ENCODE assay signal across 30 mouse cellular contexts in genomic region chr7:80577417-80577980, GRCm38 (mm10). TPM values are rescaled to one million over a fixed set of nuclear protein-coding genes. Genes with fewer than 3 reads are reported as not detected.
DNase-seq lines count a peak whose midpoint lies in the region; ATAC-seq and TF ChIP-seq lines count a peak whose summit lies in the region.
"Had no signal": no experiment of that assay in that cellular context is flagged by ENCODE, and none has a peak within 500 bp of the region (broad histone marks: within the 10 kb centered on the region; RNA-seq: fewer than 3 reads in every experiment).

No protein-coding gene starts in this region.

- no peaks in the 10 kb centered on the region for H3K4me1 ChIP-seq in forebrain, postnatal 0 days (ENCODE audit: insufficient read depth)
- H3K4me1 ChIP-seq in forebrain, embryonic 15.5 days: peaks cover 7% of the 10 kb centered on the region
- H3K4me1 ChIP-seq in midbrain, embryonic 14.5 days (ENCODE audit: control insufficient read depth, insufficient read depth, low read length): no peaks in the 10 kb centered on the region
- peaks cover under 1% of the 10 kb centered on the region for H3K4me1 ChIP-seq in midbrain, embryonic 10.5 days
- H3K4me1 ChIP-seq: midbrain, embryonic 13.5 days had no signal

- 42% methylated on average over 14 of the region's 14 CpGs for WGBS in forebrain, postnatal 0 days
- WGBS in forebrain, embryonic 15.5 days: 57% methylated on average over 14 of the region's 14 CpGs
- 68% methylated on average over 14 of the region's 14 CpGs for WGBS in midbrain, embryonic 14.5 days
- 80% methylated on average over 14 of the region's 14 CpGs for WGBS in midbrain, embryonic 10.5 days

- no peaks in the 10 kb centered on the region for H3K9me3 ChIP-seq in forebrain, postnatal 0 days (ENCODE audit: low read length)
- H3K9me3 ChIP-seq in forebrain, embryonic 15.5 days: no peaks in the 10 kb centered on the region
- no peaks in the 10 kb centered on the region for H3K9me3 ChIP-seq in midbrain, embryonic 14.5 days (ENCODE audit: control insufficient read depth, low read length)
- no peaks in the 10 kb centered on the region for H3K9me3 ChIP-seq in midbrain, embryonic 10.5 days (replicated peaks)
- H3K9me3 ChIP-seq: embryonic facial prominence, embryonic 15.5 days; heart, embryonic 10.5 days; kidney, embryonic 15.5 days; limb, embryonic 13.5 days; megakaryocyte, embryonic 14.5 days; midbrain, embryonic 13.5 days had no signal

- TF ChIP-seq CTCF in forebrain, postnatal 0 days (IDR thresholded peaks at IDR 0.05; ENCODE audit: low read depth): no peak
- no peak for TF ChIP-seq CTCF in brain, embryonic 14.5 days (IDR thresholded peaks at IDR 0.05; ENCODE audit: borderline replicate concordance, extremely low read depth, insufficient read depth, insufficient read length)

- TF ChIP-seq POLR2A in brain, embryonic 14.5 days (IDR thresholded peaks at IDR 0.05; ENCODE audit: borderline replicate concordance, extremely low read depth, insufficient read depth, insufficient read length, poor library complexity, severe bottlenecking): no peak

- H3K4me3 ChIP-seq in forebrain, postnatal 0 days (ENCODE audit: low read depth, low read length): no peak overlapping the region
- no peak overlapping the region for H3K4me3 ChIP-seq in forebrain, embryonic 15.5 days
- H3K4me3 ChIP-seq in midbrain, embryonic 14.5 days (replicated peaks; ENCODE audit: low read depth, low read length): no peak overlapping the region
- H3K4me3 ChIP-seq in midbrain, embryonic 10.5 days: no peak overlapping the region
- H3K4me3 ChIP-seq: embryonic facial prominence, embryonic 15.5 days; heart, embryonic 10.5 days; kidney, embryonic 15.5 days; left cerebral cortex, adult 2 months; limb, embryonic 13.5 days; megakaryocyte, embryonic 14.5 days; midbrain, embryonic 13.5 days had no signal

- H3K36me3 ChIP-seq in forebrain, postnatal 0 days (ENCODE audit: insufficient read depth): no peaks in the 10 kb centered on the region
- H3K36me3 ChIP-seq in forebrain, embryonic 15.5 days: no peaks in the 10 kb centered on the region
- no peaks in the 10 kb centered on the region for H3K36me3 ChIP-seq in midbrain, embryonic 14.5 days (ENCODE audit: control insufficient read depth, insufficient read depth, low read length)
- no peaks in the 10 kb centered on the region for H3K36me3 ChIP-seq in midbrain, embryonic 10.5 days
- H3K36me3 ChIP-seq: embryonic facial prominence, embryonic 15.5 days; heart, embryonic 10.5 days; kidney, embryonic 15.5 days; limb, embryonic 13.5 days; midbrain, embryonic 13.5 days had no signal

- peak; percentile 72 for DNase-seq in forebrain, postnatal 0 days
- DNase-seq in midbrain, embryonic 14.5 days: peak; percentile 36
- DNase-seq in midbrain, embryonic 10.5 days (ENCODE audit: low spot score): no peak
- DNase-seq in NIH3T3 (ENCODE audit: low read depth): peak; percentile 24
- peak; percentile 70 for DNase-seq in brain, embryonic 14.5 days (ENCODE audit: low read depth)
- DNase-seq in cerebellum, postnatal 25 days: no peak
- no peak for DNase-seq in left cerebral cortex, adult 8-10 months (ENCODE audit: low spot score in 2 of 2)
- DNase-seq: adrenal gland, adult 2 months; adrenal gland, postnatal 36 days; cerebellum, adult 11 months; cerebellum, adult 9-10 months; embryo, embryonic 11 days; gastrocnemius, postnatal 10 days; heart, postnatal 36 days; kidney, adult 18-20 months; kidney, postnatal 25 days; lung, postnatal 36 days; spleen, adult 18-20 months had no signal

- ATAC-seq in forebrain, postnatal 0 days: peak; percentile 72
- ATAC-seq in forebrain, embryonic 15.5 days (replicated peaks): no peak
- ATAC-seq in midbrain, embryonic 14.5 days (ENCODE audit: low FRiP score, low TSS enrichment): no peak
- ATAC-seq: activated CD4-positive, CD25-positive, alpha-beta regulatory T cell, adult 4 months; CD4-positive, CD25-positive, alpha-beta regulatory T cell, adult 4 months; midbrain, embryonic 13.5 days had no signal

- no peaks in the 10 kb centered on the region for H3K27me3 ChIP-seq in forebrain, postnatal 0 days (ENCODE audit: insufficient read depth, low read length)
- H3K27me3 ChIP-seq in forebrain, embryonic 15.5 days: no peaks in the 10 kb centered on the region
- H3K27me3 ChIP-seq in midbrain, embryonic 14.5 days (ENCODE audit: control insufficient read depth, insufficient read depth, low read length): no peaks in the 10 kb centered on the region
- no peaks in the 10 kb centered on the region for H3K27me3 ChIP-seq in midbrain, embryonic 10.5 days (ENCODE audit: low read depth, poor library complexity, severe bottlenecking)
- H3K27me3 ChIP-seq: kidney, embryonic 15.5 days; midbrain, embryonic 13.5 days had no signal

- no peak overlapping the region for H3K4me2 ChIP-seq in forebrain, postnatal 0 days (ENCODE audit: low read depth)
- no peak overlapping the region for H3K4me2 ChIP-seq in forebrain, embryonic 15.5 days (replicated peaks)
- no peak overlapping the region for H3K4me2 ChIP-seq in midbrain, embryonic 14.5 days (ENCODE audit: low read length)
- H3K4me2 ChIP-seq: embryonic facial prominence, embryonic 15.5 days; hindbrain, embryonic 14.5 days; kidney, embryonic 15.5 days; limb, embryonic 13.5 days; liver, embryonic 11.5 days; midbrain, embryonic 13.5 days had no signal

- no peak overlapping the region for H3K9ac ChIP-seq in forebrain, postnatal 0 days
- no peak overlapping the region for H3K9ac ChIP-seq in forebrain, embryonic 15.5 days (replicated peaks)
- no peak overlapping the region for H3K9ac ChIP-seq in midbrain, embryonic 14.5 days (replicated peaks; ENCODE audit: low read length)
- H3K9ac ChIP-seq: embryonic facial prominence, embryonic 15.5 days; hindbrain, embryonic 14.5 days; kidney, embryonic 15.5 days; limb, embryonic 13.5 days; midbrain, embryonic 13.5 days had no signal

- H3K27ac ChIP-seq in forebrain, postnatal 0 days (ENCODE audit: low read depth, low read length): peak overlapping the region; percentile 2; the same call in 1 of the 2 replicates
- H3K27ac ChIP-seq in forebrain, embryonic 15.5 days (replicated peaks): no peak overlapping the region
- no peak overlapping the region for H3K27ac ChIP-seq in midbrain, embryonic 14.5 days (replicated peaks; ENCODE audit: low read depth, low read length)
- H3K27ac ChIP-seq in midbrain, embryonic 10.5 days (replicated peaks): no peak overlapping the region
- H3K27ac ChIP-seq: embryonic facial prominence, embryonic 15.5 days; heart, embryonic 10.5 days; hindbrain, embryonic 14.5 days; kidney, embryonic 15.5 days; left cerebral cortex, adult 2 months; limb, embryonic 13.5 days; midbrain, embryonic 13.5 days had no signal

RNA-seq across cellular contexts. Expression of gene Blm, which starts 42.6 kb away (rescaled TPM):
- total RNA-seq in forebrain, postnatal 0 days (2014; rRNA removed): 7.1 and 10.4 TPM in 2 replicates
- 3.1 and 5.5 TPM in 2 replicates for polyA plus RNA-seq in forebrain, postnatal 0 days (2015; fragmentation: Nextera tagmentation; extraction: Ambion mirVana)
- 14.5 and 17.3 TPM in 2 replicates for polyA plus RNA-seq in forebrain, embryonic 15.5 days (2015; fragmentation: Nextera tagmentation; extraction: Ambion mirVana)
- 7.5 and 12.9 TPM in 2 replicates for polyA plus RNA-seq in midbrain, embryonic 14.5 days (2014; fragmentation: Nextera tagmentation; extraction: Ambion mirVana)
- 45.2 and 49.0 TPM in 2 replicates for polyA plus RNA-seq in midbrain, embryonic 10.5 days (2016; fragmentation: Nextera tagmentation; extraction: Ambion mirVana)
- 10.8 and 11.7 TPM in 2 replicates for polyA plus RNA-seq in brain, embryonic 14.5 days (2012; rRNA removed)
- total RNA-seq in left cerebral cortex, adult 8-10 months (2022): 1 to 10 TPM; 4.0 to 7.5 (median 4.9) TPM

Comparison
In these comparisons a context has a peak if more than half of its experiments do, and no peak if none do; other contexts are left out.
1. DNase-seq: peak in forebrain, postnatal 0 days (single experiment), midbrain, embryonic 14.5 days (single experiment), NIH3T3 (single experiment) and brain, embryonic 14.5 days (single experiment); none in midbrain, embryonic 10.5 days (single experiment), cerebellum, postnatal 25 days (0 of 2) and left cerebral cortex, adult 8-10 months (0 of 2).